Mouse (Mus musculus): ENCODE results near the gene Dars.

DNA sequence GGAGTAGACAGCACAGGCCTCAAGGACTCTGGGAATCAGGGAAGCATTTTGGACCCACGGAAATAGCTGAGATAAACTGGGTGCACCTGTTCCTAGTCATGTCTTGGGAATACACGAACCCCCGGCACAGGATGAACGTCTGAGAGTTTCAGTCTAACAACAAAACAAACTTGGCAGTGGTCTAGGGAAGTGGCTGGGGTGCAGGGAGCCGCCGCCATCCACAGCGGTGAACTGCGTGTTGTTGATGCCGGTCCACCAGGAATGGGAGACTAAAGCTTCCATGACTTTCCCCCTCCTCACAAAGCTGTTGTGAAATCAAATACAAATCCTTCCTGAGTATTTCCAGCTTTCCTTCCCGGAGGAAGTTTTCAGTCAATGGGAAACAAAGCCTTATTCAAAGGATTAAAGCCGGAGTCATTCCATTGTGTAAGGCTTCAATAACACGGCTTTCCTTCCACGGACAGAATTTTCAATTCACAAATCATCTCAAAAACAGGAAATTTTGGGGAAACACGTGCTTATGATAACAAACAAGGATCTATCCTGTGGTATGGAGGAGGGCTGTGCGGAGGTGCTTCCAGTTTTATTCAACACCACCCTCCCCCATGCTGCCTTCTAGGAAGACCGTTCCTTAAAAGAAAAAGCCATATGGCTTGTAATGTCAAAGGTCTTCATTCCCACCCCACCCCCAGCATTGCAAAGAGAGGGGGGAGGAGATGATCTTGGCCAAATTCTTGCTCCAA lies 23.4 kb upstream of the Dars start:
- TF ChIP-seq POLR2A (IDR thresholded peaks at IDR 0.05; ENCODE audit: insufficient read length, low read depth): no peak
- TF ChIP-seq MAX (IDR thresholded peaks at IDR 0.05; ENCODE audit: low read depth): no peak
- no peak for TF ChIP-seq TCF12 (IDR thresholded peaks at IDR 0.05; ENCODE audit: insufficient read depth, poor library complexity, severe bottlenecking)
- no peak for TF ChIP-seq USF1 (IDR thresholded peaks at IDR 0.05; ENCODE audit: low read depth)
- TF ChIP-seq E2F4 (IDR thresholded peaks at IDR 0.05; ENCODE audit: insufficient read depth): no peak
- TF ChIP-seq MYOG (IDR thresholded peaks at IDR 0.05; ENCODE audit: control insufficient read depth in 1 of 3, insufficient read depth in 1 of 3, insufficient read length in 2 of 3, low read depth in 2 of 3): no peak
- TF ChIP-seq POLR2AphosphoS2 (IDR thresholded peaks at IDR 0.05; ENCODE audit: insufficient read length, low read depth): no peak
- TF ChIP-seq REST (IDR thresholded peaks at IDR 0.05; ENCODE audit: insufficient read depth, insufficient read length): no peak
- TF ChIP-seq CEBPB (IDR thresholded peaks at IDR 0.05; ENCODE audit: insufficient read depth, poor library complexity, severe bottlenecking): no peak

Measured in myocyte (in vitro differentiated cells).